Mouse (Mus musculus) naive thymus-derived CD4-positive, alpha-beta T cell, adult 5 months (primary cell): ENCODE measurements around the gene Acbd6. TPM values are rescaled to one million over a fixed set of nuclear protein-coding genes. Genes with fewer than 3 reads are reported as not detected.

Experiments used
- polyA plus RNA-seq: library from polyadenylated mRNA; unstranded; fragments of 100-300 nt; shearing (Covaris generic); gene quantifications from one replicate; pipeline ENCODE4 v1.2.1, GENCODE M21; 2017

Gene Acbd6
- polyA plus RNA-seq: 79.5 TPM

DNA sequence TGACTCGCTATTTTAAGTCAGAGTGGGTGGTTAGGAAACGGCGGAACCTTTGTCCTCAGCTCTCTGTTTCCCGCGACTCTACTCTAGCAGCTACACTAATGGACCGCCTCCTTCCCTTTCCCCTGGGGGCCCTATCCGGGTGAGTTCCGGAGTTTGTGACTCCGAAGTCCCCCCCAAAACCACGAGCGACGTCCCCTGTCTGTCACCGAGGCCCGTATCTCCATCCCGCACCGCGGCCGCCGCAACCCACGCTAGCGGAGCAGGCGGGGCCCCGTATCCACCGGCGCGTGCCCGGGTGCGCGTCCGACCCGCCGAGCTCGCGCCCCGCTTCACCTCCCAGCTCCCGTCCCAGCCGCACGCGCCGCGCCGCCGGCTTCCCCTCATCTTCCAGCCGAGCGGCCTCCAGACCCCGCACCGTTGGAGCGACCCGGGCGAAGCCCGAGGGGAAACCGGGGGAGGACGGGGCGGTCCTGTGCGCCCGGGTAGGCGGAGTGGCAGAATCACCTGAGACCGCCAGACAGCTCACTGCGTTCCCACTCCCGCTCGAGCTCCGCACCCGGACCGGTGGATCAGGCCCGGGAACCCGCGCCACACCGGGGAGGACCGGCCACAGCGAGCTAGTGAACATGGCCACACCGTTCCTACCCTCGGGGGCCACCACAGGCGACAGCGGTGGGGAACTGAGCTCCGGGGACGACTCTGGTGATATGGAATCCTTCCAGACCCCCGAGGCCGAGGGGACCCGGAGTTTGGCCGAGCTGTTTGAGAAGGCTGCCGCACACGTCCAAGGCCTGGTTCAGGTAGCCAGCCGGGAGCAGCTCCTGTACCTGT lies at the start of gene Acbd6:
Gene Acbd6 (plus strand): TSS at position 109 of the 831 bp plus-strand sequence.

Other genes with a start within 250 kb of the Acbd6 start
- 37.8 TPM for gene Xpr1, start 140.7 kb upstream of the Acbd6 start, polyA plus RNA-seq
- gene Lhx4, start 193.6 kb downstream of the Acbd6 start, polyA plus RNA-seq: 0.14 TPM